Mouse (Mus musculus) right cerebral cortex, postnatal 36 days (tissue): ENCODE measurements around the gene Hipk4.

Source experiments
- DNase-seq, 2 experiments: peaks; one replicate each; pipeline ENCODE4 v3.0.0; 2022; ENCODE audit warnings: low spot score in 2 of 2, mixed read lengths in 1 of 2

Hipk4 gene

GRCm38 (mm10) chr7:27540521-27540920 is 17.5 kb downstream of the Hipk4 start:
- DNase-seq, result no peak

GRCm38 (mm10) chr7:27540935-27541334 is 17.9 kb downstream of the Hipk4 start:
- DNase-seq, result no peak

GRCm38 (mm10) chr7:27541431-27541830 is 18.4 kb downstream of the Hipk4 start:
- peak; percentile 92 to 96 for DNase-seq

- DNase-seq, result no peak
Observed at GRCm38 (mm10) chr7:27541922-27542321, 18.9 kb downstream of the Hipk4 start.

GRCm38 (mm10) chr7:27542392-27543033 is 19.4 kb downstream of the Hipk4 start:
- DNase-seq, result peak; percentile 87 to 93

- DNase-seq, result no peak
Observed at GRCm38 (mm10) chr7:27543065-27543464, 20.0 kb downstream of the Hipk4 start.

GRCm38 (mm10) chr7:27543851-27544250 is 20.8 kb downstream of the Hipk4 start:
- no peak for DNase-seq

GRCm38 (mm10) chr7:27544675-27545370 is 21.8 kb downstream of the Hipk4 start:
- DNase-seq, result no peak

- no peak for DNase-seq
Observed at GRCm38 (mm10) chr7:27549597-27549996, 26.5 kb downstream of the Hipk4 start.

- DNase-seq, result no peak
Observed at GRCm38 (mm10) chr7:27552070-27552469, 29.0 kb downstream of the Hipk4 start.

- DNase-seq, result peak; percentile 97 to 98
Observed at GRCm38 (mm10) chr7:27552931-27553513, 30.0 kb downstream of the Hipk4 start, which contains the start of the genes Pld3 and 2310022A10Rik. Gene Pld3, minus strand, starts transcription at chr7:27553218. Gene 2310022A10Rik, plus strand, starts transcription at chr7:27553233.

- no peak for DNase-seq
Observed at GRCm38 (mm10) chr7:27560291-27560887, 37.3 kb downstream of the Hipk4 start.

- DNase-seq, result no peak
Observed at GRCm38 (mm10) chr7:27560978-27561377, 37.9 kb downstream of the Hipk4 start.

GRCm38 (mm10) chr7:27569580-27570224 is 46.6 kb downstream of the Hipk4 start:
- no peak for DNase-seq

- no peak for DNase-seq
Observed at GRCm38 (mm10) chr7:27572133-27572532, 49.1 kb downstream of the Hipk4 start.

GRCm38 (mm10) chr7:27574124-27574880 is 51.2 kb downstream of the Hipk4 start:
- no peak for DNase-seq

GRCm38 (mm10) chr7:27576914-27577313 is 53.8 kb downstream of the Hipk4 start:
- no peak for DNase-seq

GRCm38 (mm10) chr7:27577589-27577988 is 54.5 kb downstream of the Hipk4 start:
- no peak for DNase-seq

- no peak for DNase-seq
Observed at GRCm38 (mm10) chr7:27578465-27578864, 55.4 kb downstream of the Hipk4 start.

GRCm38 (mm10) chr7:27580380-27581174 is 57.5 kb downstream of the Hipk4 start:
- DNase-seq, result no peak
